Mouse (Mus musculus) testis, postnatal 14 days (tissue): ENCODE measurements around the gene Hmga1.

Source experiments
- DNase-seq: peaks from one replicate; pipeline ENCODE4 v3.0.0; 2021; ENCODE audit warnings: low spot score

Hmga1 gene

DNA sequence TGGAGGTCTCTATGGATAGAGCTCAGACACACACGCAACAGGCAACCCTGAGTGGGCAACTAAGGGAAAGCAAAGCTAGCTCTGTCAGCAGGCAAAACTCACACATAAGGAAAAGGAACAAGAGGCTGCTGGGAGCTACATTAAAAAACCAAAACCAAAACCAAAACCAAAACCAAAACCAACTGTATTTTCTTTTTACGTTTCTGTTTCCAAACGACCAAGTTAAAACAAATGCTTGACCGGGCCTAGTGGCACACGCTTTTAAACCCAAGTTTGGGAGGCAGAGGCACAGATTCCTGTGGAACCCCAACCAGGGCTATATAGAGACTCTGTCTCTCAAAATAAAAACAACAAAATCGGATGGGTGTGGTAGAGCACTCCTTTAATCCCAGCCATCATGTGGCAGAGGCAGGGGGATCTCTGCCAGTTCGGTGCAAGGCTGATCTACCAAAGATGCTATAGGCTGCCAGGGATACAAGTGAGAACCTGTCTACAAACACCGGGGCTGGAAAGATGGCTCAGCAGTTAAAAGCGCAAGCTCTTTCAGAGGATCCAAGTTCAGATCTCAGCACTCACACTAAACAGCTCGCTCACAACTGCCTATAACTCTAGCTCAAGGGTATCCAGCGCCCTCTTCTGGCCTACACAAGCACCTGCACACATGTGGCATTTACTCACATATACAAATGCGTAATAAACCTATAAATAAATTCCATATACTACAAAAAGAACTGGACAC, 35.7 kb downstream of the Hmga1 start:
- DNase-seq, result no peak

DNA sequence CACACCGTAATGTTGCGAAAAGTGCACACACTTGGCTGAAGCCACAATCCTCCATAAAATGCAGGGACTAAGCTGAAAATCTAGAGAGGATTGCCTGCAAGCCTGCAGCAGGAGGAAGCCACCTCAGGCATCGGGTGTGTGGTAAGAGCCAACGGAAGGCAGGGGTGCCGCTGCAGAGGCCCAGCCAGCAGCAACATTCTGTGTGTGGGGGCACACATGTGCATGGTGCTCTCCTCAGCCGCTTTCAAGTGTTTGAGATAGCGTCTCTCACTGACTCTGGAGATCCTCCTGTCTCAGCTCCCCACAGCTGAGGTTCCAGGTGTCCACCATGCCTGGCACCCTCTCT, 36.2 kb downstream of the Hmga1 start:
- DNase-seq, result no peak

DNA sequence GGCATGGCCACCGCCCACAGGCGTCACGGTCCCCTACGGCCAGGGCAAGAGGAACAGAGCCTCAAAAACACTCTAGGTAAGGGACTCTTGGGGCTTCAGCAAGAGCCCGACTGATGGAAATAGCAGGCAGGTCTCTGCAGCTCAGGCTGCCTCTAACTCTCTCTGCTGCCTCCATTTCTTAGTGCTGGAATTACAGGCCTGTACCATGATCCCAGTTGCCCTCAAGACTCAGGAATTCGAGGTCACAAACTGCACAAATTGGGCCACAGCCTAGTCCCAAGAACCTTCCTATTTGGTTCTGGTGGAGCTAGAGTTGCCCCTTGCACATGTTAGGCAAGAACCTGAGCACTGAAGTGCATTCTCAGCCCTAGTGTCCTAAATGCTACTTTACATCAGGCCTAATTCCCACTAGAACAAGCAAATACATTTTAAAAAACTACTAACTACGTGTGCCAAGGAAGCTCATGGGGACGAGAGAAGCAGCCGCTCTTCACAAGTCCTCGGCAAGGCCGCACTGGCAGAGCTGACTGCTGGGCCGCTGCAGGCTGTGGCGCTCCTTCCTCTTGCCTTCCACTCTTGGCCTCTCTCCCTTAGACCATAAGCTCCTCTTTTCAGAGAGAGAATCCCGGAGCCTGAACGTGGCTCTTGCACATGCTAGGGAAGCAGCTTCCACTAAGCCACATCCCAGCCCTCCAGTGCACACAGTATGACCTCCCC, 39.5 kb downstream of the Hmga1 start:
- DNase-seq, result no peak

DNA sequence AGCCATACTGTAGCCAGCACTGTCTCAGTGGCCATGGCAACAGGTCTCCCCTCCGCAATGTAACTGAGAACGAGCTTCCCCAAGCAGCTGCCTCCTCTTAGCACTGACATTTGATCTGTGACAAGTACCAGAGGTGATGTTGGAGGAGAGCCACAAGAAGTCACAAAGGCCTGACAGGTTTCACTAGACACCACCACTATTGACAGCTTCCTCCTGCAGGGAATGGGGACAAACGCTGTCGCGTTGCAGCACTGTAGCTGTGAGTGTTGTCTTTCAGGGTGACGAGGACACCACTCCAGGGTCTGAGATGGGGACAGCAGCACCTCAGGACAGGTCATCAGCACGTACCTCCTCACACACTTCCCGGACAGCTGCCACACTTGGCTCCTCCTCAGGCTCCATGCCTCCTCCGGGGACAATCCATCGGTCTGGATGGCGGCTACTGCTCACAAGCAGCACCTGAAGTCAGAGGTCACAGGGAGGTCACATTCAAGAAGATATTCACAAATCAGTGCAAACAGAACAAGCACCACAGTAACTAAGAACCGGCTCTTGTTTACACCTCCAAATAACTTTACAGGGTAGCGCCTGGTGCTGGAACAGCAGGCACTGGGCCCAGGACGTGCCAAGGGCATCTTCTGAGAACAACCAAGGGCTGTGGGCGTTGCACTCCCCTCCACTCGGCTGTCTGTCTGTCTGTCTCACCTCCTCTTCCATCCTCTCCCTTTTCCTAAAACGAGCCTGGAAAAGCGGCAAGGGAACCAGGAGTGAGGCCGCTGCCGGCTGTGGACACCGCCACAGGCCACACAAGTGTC, 40.3 kb downstream of the Hmga1 start:
- DNase-seq, result no peak

DNA sequence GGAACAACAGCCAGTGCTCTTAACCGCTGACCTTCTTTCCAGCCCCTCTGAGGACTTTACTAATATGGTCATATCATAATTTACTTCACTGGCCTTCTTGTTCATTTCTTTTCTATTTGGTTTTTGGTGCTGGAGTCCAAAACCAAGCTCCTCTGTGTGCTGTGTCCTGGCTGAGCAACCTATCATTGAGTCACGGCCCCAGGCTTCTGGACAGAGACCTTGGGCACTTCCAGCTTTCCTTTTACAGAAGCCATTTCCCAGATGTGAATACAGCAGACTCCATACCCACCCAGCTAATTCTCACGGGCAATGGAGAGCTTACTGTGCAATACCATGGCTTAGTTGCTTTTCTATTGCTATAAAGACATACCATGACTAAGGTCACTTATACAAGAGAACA, 44.0 kb downstream of the Hmga1 start:
- no peak for DNase-seq

DNA sequence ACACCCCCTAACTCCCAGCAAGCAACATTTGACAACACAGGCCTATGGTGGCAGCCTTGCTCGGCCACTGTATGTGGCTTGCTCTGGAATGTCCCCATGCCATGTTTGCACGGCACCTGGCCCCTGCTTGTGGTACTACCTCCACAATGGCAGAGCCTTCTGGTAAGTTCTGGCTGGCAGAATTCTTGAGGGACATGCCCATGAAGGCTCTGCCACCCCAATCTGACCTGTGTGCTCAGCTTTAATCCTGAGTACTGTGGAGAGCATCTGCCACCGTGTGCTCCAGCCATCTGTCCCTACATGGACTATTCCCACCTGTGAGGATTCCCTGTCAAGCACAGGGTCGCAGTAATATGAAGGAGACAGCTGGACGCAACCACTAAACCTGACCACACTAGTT, 44.6 kb downstream of the Hmga1 start:
- DNase-seq, result no peak

DNA sequence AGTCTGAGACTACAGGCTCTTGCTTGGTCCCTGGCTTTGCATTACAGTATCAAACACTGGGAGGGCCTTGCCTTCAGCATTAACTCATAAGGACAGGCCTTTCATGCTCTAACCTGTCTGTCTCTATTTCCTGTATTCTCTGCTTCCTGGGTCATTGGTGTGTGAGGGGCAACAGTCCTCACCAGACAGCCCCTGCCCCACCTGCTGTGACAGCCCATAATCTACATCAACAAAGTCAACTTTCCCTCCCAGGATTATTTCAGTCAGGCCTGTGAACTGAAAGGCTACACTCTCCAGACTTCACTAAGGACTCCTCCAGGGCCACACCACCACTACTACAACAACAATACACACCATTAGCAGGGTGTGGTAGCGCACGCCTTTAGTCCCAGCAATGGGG, 46.7 kb downstream of the Hmga1 start:
- DNase-seq, result no peak

DNA sequence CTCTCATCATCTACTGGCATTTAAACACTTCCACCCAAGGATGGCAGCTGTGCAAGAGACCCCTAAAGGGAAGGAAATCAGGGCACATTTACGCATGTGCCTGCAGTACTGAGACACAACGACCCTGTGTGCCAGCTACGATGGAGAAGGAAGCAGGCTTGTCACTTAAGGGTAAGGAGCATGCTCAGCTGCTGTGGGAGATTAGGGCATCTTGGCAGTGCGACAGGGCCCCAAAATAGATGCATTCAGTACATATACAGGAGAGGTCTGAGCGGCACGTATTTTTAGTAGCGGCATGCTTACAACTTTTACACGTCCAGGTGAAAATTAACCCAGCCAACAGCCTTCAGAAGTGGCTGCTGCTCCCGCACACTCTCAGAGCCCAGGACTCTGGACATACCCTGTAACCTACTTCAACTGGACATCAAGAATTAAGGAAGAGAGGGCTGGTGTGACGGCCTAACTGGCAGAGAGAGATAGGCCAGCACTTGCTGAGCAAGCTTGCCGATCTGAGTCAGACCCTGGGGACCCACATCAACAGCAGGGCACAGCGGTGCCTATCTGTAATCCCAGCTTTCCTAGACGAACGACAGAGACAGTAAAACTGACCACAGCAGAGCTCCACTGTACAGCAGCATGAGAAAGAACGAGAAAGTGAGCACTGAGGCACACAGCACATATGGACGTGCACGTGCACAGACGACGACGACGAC, 47.4 kb downstream of the Hmga1 start:
- no peak for DNase-seq

DNA sequence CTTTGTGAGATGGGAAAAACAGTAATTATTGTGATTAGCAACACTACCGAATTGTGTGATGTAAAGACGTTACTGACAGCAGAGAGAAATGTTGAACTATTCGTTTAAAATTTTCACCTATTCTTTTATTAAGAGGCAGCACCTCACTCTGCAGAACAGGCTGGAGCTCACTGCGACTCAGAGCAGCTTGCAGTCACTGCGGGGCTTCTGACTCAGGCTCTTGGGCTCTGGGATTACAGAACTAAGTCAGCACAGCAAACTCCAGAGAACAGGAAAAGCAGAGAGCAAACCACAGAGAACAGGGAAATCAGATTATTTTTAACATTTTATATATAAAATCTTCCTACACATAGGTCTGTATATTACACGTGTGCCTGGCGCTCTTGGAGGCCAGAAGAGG, 53.3 kb downstream of the Hmga1 start:
- no peak for DNase-seq

DNA sequence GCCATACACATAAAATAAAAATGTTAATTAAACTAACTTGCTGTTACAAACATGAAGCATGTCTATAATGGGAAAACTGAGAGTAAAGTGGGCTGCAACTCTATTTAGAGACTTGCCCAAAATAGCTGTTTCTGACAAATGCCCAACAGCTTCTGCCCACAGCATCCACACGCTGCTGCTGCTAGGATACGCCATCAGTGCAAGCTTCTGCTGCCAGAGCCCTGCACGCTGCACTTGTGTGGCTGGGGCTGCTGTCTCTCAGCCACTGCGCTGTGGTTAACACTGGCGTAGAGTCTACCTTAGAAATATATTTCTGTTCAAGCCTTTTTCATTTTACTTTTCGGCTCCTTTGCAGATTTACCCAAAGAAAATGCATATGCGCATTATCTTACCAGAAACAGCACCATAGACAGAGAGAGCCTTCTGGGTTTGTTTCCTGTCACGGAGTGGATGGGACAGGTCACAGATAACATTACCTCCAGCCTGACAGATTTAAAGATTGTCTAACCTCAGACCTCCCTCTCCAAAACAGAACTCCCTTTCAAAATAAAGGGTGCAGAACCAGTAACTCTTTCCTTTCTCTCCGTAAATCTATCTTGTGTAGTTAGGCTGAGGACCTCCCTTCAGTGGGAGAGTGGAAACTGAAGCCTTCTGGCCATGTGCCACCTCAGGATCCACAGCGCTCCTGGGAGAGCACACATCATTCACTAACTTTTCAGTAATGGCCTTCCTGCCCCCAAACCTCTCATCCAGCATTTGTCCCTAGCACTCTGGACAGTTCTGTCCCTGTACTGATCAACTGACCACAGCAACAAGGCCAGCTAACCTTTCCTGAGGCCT, 54.6 kb downstream of the Hmga1 start:
- DNase-seq, result no peak

DNA sequence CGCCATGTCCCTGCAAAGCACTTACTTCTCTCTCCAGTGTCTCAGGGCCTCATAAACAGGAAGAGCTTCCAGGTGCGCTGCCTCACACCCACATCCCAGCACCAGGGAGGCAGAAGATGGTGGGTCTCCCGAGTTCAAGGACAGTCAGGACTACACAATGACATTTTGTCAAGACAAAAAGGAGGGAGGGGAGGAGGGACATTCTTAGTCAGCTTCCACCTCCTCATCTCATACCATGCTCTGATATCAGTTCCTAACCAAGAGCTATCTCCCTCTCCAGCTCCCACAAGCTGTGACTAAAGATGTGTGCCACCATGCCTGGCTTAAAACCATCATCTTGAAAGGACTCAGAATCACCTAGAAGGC, 55.2 kb downstream of the Hmga1 start:
- DNase-seq, result no peak

DNA sequence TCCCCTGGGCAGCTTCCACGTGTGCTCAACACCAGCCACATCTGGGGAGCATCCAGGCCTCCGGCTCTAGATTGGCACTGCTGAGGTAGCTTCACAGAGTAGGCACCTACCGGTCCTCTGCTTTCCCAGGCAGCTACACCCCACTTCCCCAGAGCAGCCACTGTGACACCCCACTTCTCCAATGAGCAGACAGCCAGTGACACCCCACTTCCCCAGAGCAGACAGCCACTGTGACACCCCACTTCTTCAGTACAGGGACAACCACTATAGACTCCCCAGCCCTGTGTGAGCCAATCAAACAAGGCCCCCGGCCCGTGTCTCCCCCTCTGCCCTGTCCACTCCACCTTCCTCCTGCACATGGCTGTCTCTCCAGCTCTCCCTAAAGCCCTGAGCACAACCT, 55.7 kb downstream of the Hmga1 start:
- DNase-seq, result no peak

DNA sequence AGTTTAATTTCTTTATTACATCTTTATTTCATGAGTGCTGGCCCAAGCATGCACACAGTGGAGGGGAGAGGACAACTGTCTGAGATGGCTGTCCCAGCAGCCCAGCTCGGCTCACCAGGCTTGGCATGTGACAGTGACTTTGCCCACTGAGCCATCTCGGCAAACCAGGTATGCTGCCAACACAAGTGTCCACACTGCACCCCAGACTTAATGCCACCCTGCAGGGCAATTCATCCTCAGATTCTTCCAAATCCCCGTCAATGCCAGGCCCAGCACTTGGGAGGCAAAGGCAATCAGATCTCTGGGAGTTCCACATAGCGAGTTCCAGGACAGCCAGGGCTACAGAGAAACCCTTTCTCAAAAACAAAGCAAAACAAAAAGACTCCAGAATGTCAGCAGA, 56.7 kb downstream of the Hmga1 start:
- no peak for DNase-seq
